Mouse (Mus musculus) MEL (cell line): ENCODE results near the gene Abcc8. TPM values are rescaled to one million over a fixed set of nuclear protein-coding genes. Genes with fewer than 3 reads are reported as not detected.

Experiments used
- DNase-seq: peaks from one replicate; pipeline ENCODE4 v3.0.0; 2011; ENCODE audit warnings: low read depth, low spot score
- H3K27ac ChIP-seq: 2 replicates; pipeline ENCODE4 v1.5.1; 2012; ENCODE audit warnings: low read depth, mild to moderate bottlenecking, control low read depth, low read length, moderate library complexity; ENCODE audit not compliant: control insufficient read depth
- H3K27me3 ChIP-seq, 2 experiments: fragments of 150-350 bp in 1 of 2; sonication (generic) in 1 of 2; 2 replicates each; pipeline ENCODE4 v1.6.1; 2012; ENCODE audit warnings: low read length in 2 of 2, mild to moderate bottlenecking in 2 of 2, improper control_type of control experiment in 1 of 2, moderate library complexity in 1 of 2; ENCODE audit not compliant: insufficient read depth in 2 of 2, control insufficient read depth in 1 of 2
- H3K36me3 ChIP-seq, 2 experiments: 2 replicates each; pipeline ENCODE4 v1.6.1; 2012 to 2014; ENCODE audit warnings: low read length in 2 of 2, improper control_type of control experiment in 1 of 2, inconsistent platforms in 1 of 2, mild to moderate bottlenecking in 1 of 2; ENCODE audit not compliant: insufficient read depth in 2 of 2, control insufficient read depth in 1 of 2
- H3K4me1 ChIP-seq, 2 experiments: fragments of 150-350 bp in 1 of 2; sonication (generic) in 1 of 2; 2 replicates each; pipeline ENCODE4 v1.6.1; 2012; ENCODE audit warnings: low read length in 2 of 2, improper control_type of control experiment in 1 of 2, mild to moderate bottlenecking in 1 of 2; ENCODE audit not compliant: insufficient read depth in 2 of 2, control insufficient read depth in 1 of 2
- H3K4me3 ChIP-seq, 2 experiments: fragments of 150-350 bp in 1 of 2; sonication (generic) in 1 of 2; 2 replicates each; pipeline ENCODE4 v1.5.1; 2012; ENCODE audit warnings: low read depth in 2 of 2, low read length in 2 of 2, mild to moderate bottlenecking in 2 of 2, moderate library complexity in 2 of 2, control low read depth in 1 of 2, improper control_type of control experiment in 1 of 2; ENCODE audit not compliant: control insufficient read depth in 1 of 2, insufficient read depth in 1 of 2
- H3K79me2 ChIP-seq: 2 replicates; pipeline ENCODE4 v1.6.1; 2012; ENCODE audit warnings: mild to moderate bottlenecking, low read length, moderate library complexity; ENCODE audit not compliant: control insufficient read depth, poor library complexity, insufficient read depth
- H3K9ac ChIP-seq: 2 replicates; pipeline ENCODE4 v1.6.1; 2012; ENCODE audit warnings: low read depth, mild to moderate bottlenecking, control low read depth, low read length, moderate library complexity; ENCODE audit not compliant: control insufficient read depth, poor library complexity, severe bottlenecking
- H3K9me3 ChIP-seq: fragments of 150-350 bp; sonication (generic); replicated peaks from 2 replicates; pipeline ENCODE4 v1.6.1; 2012; ENCODE audit warnings: mild to moderate bottlenecking, low read length, improper control_type of control experiment, moderate library complexity; ENCODE audit not compliant: insufficient read depth
- CHD2 ChIP-seq: IDR thresholded peaks from 2 replicates; pipeline ENCODE4 v1.6.1; 2011; ENCODE audit warnings: low read length, improper control_type of control experiment
- CTCF ChIP-seq, 3 experiments: IDR thresholded peaks in 2 of 3; conservative IDR thresholded peaks in 1 of 3; 2 replicates each; pipeline ENCODE4 v1.5.1; 2011 to 2012; ENCODE audit warnings: low read length in 3 of 3, low read depth in 2 of 3, mild to moderate bottlenecking in 2 of 3, improper control_type of control experiment in 1 of 3, inconsistent platforms in 1 of 3, mixed read lengths in 1 of 3, moderate library complexity in 1 of 3; ENCODE audit not compliant: control insufficient read depth in 1 of 3, insufficient read depth in 1 of 3, poor library complexity in 1 of 3, severe bottlenecking in 1 of 3
- E2F4 ChIP-seq: IDR thresholded peaks from 2 replicates; pipeline ENCODE4 v1.6.1; 2011; ENCODE audit warnings: low read depth, low read length, improper control_type of control experiment, borderline replicate concordance
- ELF1 ChIP-seq: IDR thresholded peaks from 2 replicates; pipeline ENCODE4 v1.6.1; 2014; ENCODE audit warnings: low read depth, mild to moderate bottlenecking, inconsistent platforms, low read length, improper control_type of control experiment, moderate library complexity
- GABPA ChIP-seq: IDR thresholded peaks from 2 replicates; pipeline ENCODE4 v1.6.1; 2012; ENCODE audit warnings: low read depth, mild to moderate bottlenecking, inconsistent platforms, low read length, improper control_type of control experiment, moderate library complexity
- HCFC1 ChIP-seq: IDR thresholded peaks from 2 replicates; pipeline ENCODE4 v1.6.1; 2012; ENCODE audit warnings: low read depth, mild to moderate bottlenecking, inconsistent platforms, low read length, improper control_type of control experiment, moderate library complexity
- KAT2A ChIP-seq: conservative IDR thresholded peaks from 2 replicates; pipeline ENCODE4 v1.6.1; 2012; ENCODE audit warnings: low read depth, low read length, improper control_type of control experiment, inconsistent platforms
- MEF2A ChIP-seq: IDR thresholded peaks from 2 replicates; pipeline ENCODE4 v1.6.1; 2014; ENCODE audit warnings: low read depth, mild to moderate bottlenecking, inconsistent platforms, low read length, improper control_type of control experiment; ENCODE audit not compliant: poor library complexity, insufficient replicate concordance, severe bottlenecking; ENCODE audit errors: extremely low read depth
- MXI1 ChIP-seq: IDR thresholded peaks from 2 replicates; pipeline ENCODE4 v1.6.1; 2011; ENCODE audit warnings: mild to moderate bottlenecking, low read depth, low read length, improper control_type of control experiment
- MYB ChIP-seq: IDR thresholded peaks from 2 replicates; pipeline ENCODE4 v1.6.1; 2011; ENCODE audit warnings: mild to moderate bottlenecking, low read depth, low read length, improper control_type of control experiment
- NRF1 ChIP-seq: IDR thresholded peaks from 2 replicates; pipeline ENCODE4 v1.6.1; 2014; ENCODE audit warnings: low read depth, mild to moderate bottlenecking, inconsistent platforms, low read length, improper control_type of control experiment, moderate library complexity; ENCODE audit not compliant: poor library complexity, insufficient read depth, severe bottlenecking
- POLR2A ChIP-seq, 2 experiments: IDR thresholded peaks; 2 replicates each; pipeline ENCODE4 v1.6.1; 2011 to 2012; ENCODE audit warnings: low read length in 2 of 2, mild to moderate bottlenecking in 2 of 2, control low read depth in 1 of 2, improper control_type of control experiment in 1 of 2, low read depth in 1 of 2, moderate library complexity in 1 of 2; ENCODE audit not compliant: control insufficient read depth in 1 of 2, insufficient read depth in 1 of 2, poor library complexity in 1 of 2
- POLR2AphosphoS2 ChIP-seq: IDR thresholded peaks from 2 replicates; pipeline ENCODE4 v1.6.1; 2011; ENCODE audit warnings: low read length, improper control_type of control experiment
- RAD21 ChIP-seq: IDR thresholded peaks from 2 replicates; pipeline ENCODE4 v1.6.1; 2011; ENCODE audit warnings: mild to moderate bottlenecking, low read depth, low read length, improper control_type of control experiment
- RCOR1 ChIP-seq: IDR thresholded peaks from 2 replicates; pipeline ENCODE4 v1.6.1; 2012; ENCODE audit warnings: low read depth, mild to moderate bottlenecking, inconsistent platforms, low read length, improper control_type of control experiment
- SMC3 ChIP-seq: IDR thresholded peaks from 2 replicates; pipeline ENCODE4 v1.6.1; 2011; ENCODE audit warnings: low read depth, low read length, improper control_type of control experiment
- TAL1 ChIP-seq: IDR thresholded peaks from 2 replicates; pipeline ENCODE4 v1.6.1; 2012; ENCODE audit warnings: mild to moderate bottlenecking, inconsistent platforms, low read length, moderate library complexity, mixed read lengths
- TBP ChIP-seq: IDR thresholded peaks from 2 replicates; pipeline ENCODE4 v1.8.0; 2011; ENCODE audit warnings: low read depth, low read length, improper control_type of control experiment
- TCF12 ChIP-seq: IDR thresholded peaks from 2 replicates; pipeline ENCODE4 v1.6.1; 2014; ENCODE audit warnings: low read depth, mild to moderate bottlenecking, inconsistent platforms, low read length, improper control_type of control experiment, moderate library complexity
- UBTF ChIP-seq: IDR thresholded peaks from 2 replicates; pipeline ENCODE4 v1.6.1; 2012; ENCODE audit warnings: low read depth, mild to moderate bottlenecking, inconsistent platforms, low read length, improper control_type of control experiment, moderate library complexity, borderline replicate concordance; ENCODE audit not compliant: insufficient read depth
- USF1 ChIP-seq: IDR thresholded peaks from 2 replicates; pipeline ENCODE4 v1.6.1; 2014; ENCODE audit warnings: low read depth, mild to moderate bottlenecking, inconsistent platforms, low read length, improper control_type of control experiment, moderate library complexity
- ZC3H11A ChIP-seq: IDR thresholded peaks from 2 replicates; pipeline ENCODE4 v1.6.1; 2012; ENCODE audit warnings: low read depth, mild to moderate bottlenecking, inconsistent platforms, low read length, improper control_type of control experiment
- ZKSCAN1 ChIP-seq: IDR thresholded peaks from 2 replicates; pipeline ENCODE4 v1.6.1; 2012; ENCODE audit warnings: low read depth, mild to moderate bottlenecking, inconsistent platforms, low read length, improper control_type of control experiment, moderate library complexity
- ZMIZ1 ChIP-seq: IDR thresholded peaks from 2 replicates; pipeline ENCODE4 v1.6.1; 2012; ENCODE audit warnings: low read depth, mild to moderate bottlenecking, inconsistent platforms, low read length, improper control_type of control experiment, moderate library complexity
- ZNF384 ChIP-seq: IDR thresholded peaks from 2 replicates; pipeline ENCODE4 v1.6.1; 2012; ENCODE audit warnings: low read depth, mild to moderate bottlenecking, inconsistent platforms, low read length, improper control_type of control experiment
- polyA plus RNA-seq, 2 experiments: library from polyadenylated mRNA; stranded (reverse) in 1 of 2; unstranded in 1 of 2; fragments of >175 nt in 1 of 2; fragments of >200 nt in 1 of 2; gene quantifications; 2 replicates each; pipeline versions ENCODE4 v1.2.1 to v1.2.4; 2012; ENCODE audit warnings: low replicate concordance in 2 of 2, low read depth in 1 of 2; ENCODE audit not compliant: insufficient read length in 2 of 2, insufficient read depth in 1 of 2, missing spikeins in 1 of 2
- total RNA-seq: library from RNA; depleted of rRNA; stranded (reverse); fragments of 300-350 nt; gene quantifications from 2 replicates; pipeline ENCODE4 v1.2.3, GENCODE M21; 2012

Gene Abcc8
- total and polyA plus RNA-seq, 3 experiments: not detected

GRCm38 (mm10) chr7:46133858-46134257 is 46.0 kb downstream of the Abcc8 start:
- DNase-seq: no peak
- Histone ChIP-seq H3K27ac (no peak overlapping the region), H3K4me1 (no peaks in the 10 kb centered on the region), H3K4me3 (no peak overlapping the region), H3K27me3 (no peaks in the 10 kb centered on the region; a peak in 1 of 4 replicates), H3K9ac (no peak overlapping the region), H3K9me3 (no peaks in the 10 kb centered on the region), H3K79me2 (no peaks in the 10 kb centered on the region), H3K36me3 (no peaks in the 10 kb centered on the region)
- TF ChIP-seq CTCF (IDR thresholded peaks at IDR 0.05 in 2 of 3, conservative IDR thresholded peaks at IDR 0.05 in 1 of 3; ENCODE audit: control insufficient read depth in 1 of 3, insufficient read depth in 1 of 3, low read depth in 2 of 3, low read length in 3 of 3, poor library complexity in 1 of 3, severe bottlenecking in 1 of 3): no peak
- TF ChIP-seq UBTF: no peak
- no peak for TF ChIP-seq GABPA
- TF ChIP-seq NRF1: no peak
- no peak for TF ChIP-seq KAT2A
- TF ChIP-seq POLR2AphosphoS2: no peak
- no peak for TF ChIP-seq ZNF384
- TF ChIP-seq ZKSCAN1: no peak
- no peak for TF ChIP-seq ZC3H11A
- TF ChIP-seq HCFC1: no peak
- no peak for TF ChIP-seq E2F4
- TF ChIP-seq MXI1: no peak
- TF ChIP-seq RAD21: no peak
- no peak for TF ChIP-seq ZMIZ1
- TF ChIP-seq TBP: no peak
- TF ChIP-seq USF1: no peak

GRCm38 (mm10) chr7:46132229-46132628 is 47.6 kb downstream of the Abcc8 start:
- Histone ChIP-seq H3K79me2 (no peaks in the 10 kb centered on the region), H3K9me3 (no peaks in the 10 kb centered on the region), H3K27me3 (no peaks in the 10 kb centered on the region; a peak in 1 of 4 replicates), H3K9ac (no peak overlapping the region)
- no peak for DNase-seq
- TF ChIP-seq TAL1: no peak
- TF ChIP-seq ELF1: no peak
- TF ChIP-seq ZNF384: no peak
- TF ChIP-seq POLR2A (IDR thresholded peaks at IDR 0.05; ENCODE audit: control insufficient read depth in 1 of 2, insufficient read depth in 1 of 2, low read depth in 1 of 2, low read length in 2 of 2, poor library complexity in 1 of 2): no peak
- no peak for TF ChIP-seq CHD2
- no peak for TF ChIP-seq MYB
- no peak for TF ChIP-seq CTCF (IDR thresholded peaks at IDR 0.05 in 2 of 3, conservative IDR thresholded peaks at IDR 0.05 in 1 of 3; ENCODE audit: control insufficient read depth in 1 of 3, insufficient read depth in 1 of 3, low read depth in 2 of 3, low read length in 3 of 3, poor library complexity in 1 of 3, severe bottlenecking in 1 of 3)
- TF ChIP-seq ZMIZ1: no peak
- TF ChIP-seq HCFC1: no peak
- no peak for TF ChIP-seq POLR2AphosphoS2
- no peak for TF ChIP-seq RCOR1
- no peak for TF ChIP-seq SMC3
- TF ChIP-seq TCF12: no peak
- no peak for TF ChIP-seq UBTF
- TF ChIP-seq MEF2A: no peak
- TF ChIP-seq, all 39 proteins: peak for 0
- Histone ChIP-seq H3K4me1 (no peaks in the 10 kb centered on the region), H3K4me3 (no peak overlapping the region), H3K27ac (no peak overlapping the region), H3K36me3 (no peaks in the 10 kb centered on the region)
